Mouse (Mus musculus): Measurements from ENCODE around the gene Rarres2. TPM values are rescaled to one million over a fixed set of nuclear protein-coding genes. Genes with fewer than 3 reads are reported as not detected.

The Rarres2 gene
- total and polyA plus RNA-seq, 3 experiments: 0.72 TPM; not detected in 2

DNA sequence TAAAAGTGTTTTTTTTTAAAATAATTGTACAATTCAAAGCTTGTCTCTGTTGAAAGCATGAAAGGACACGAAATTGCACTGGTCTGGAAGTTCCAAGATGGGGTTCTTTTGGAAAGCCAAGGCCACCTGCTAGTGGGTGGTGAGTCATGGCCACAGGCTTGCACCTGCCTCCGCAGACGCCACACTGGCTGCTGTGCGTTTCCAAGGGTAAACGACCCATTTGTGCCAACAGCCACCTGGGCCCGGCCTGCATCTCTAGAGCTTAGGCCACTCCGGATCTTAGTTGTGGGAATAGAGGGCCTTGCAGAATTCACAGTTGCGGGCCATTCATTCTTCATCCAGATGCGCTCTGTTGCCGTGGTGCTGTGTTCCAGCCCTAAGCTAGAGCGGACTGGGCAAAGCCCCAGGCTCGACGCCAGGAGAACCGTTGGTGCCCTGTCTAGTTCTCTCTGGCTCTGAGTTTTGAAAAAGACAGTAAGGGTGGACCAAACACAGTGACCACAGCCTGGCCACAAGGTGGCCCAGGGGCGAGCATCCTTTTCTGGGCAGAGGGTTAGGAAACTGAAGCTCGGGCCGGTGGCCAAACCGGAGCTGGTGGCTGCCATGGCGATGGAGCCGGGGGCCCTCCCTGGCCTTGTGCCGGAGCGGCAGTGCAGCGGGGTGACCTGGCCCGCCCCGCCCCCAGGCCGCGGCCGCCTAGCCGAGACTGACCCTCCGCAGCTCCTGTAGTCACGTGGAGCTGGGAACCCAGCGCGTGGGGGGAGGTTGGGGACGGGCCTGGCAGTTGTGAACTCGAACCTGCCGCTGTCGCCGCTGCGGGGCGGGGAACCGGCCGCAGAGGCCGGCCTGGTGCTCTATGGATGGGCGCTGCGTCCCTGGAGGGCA lies 20.8 kb upstream of the Rarres2 start, which contains the start of the genes Repin1 and Gm44965 (continued):
- TF ChIP-seq MXI1 (IDR thresholded peaks at IDR 0.05; ENCODE audit: low read depth, low read length): peak; percentile 93
- TF ChIP-seq HCFC1 (IDR thresholded peaks at IDR 0.05; ENCODE audit: low read depth, low read length): peak; percentile 85
- TF ChIP-seq MAFK (IDR thresholded peaks at IDR 0.05; ENCODE audit: insufficient replicate concordance, low read length): no peak
- no peak for TF ChIP-seq SMC3 (IDR thresholded peaks at IDR 0.05; ENCODE audit: low read depth, low read length)
- TF ChIP-seq USF2 (conservative IDR thresholded peaks at IDR 0.05; ENCODE audit: low read depth, low read length): peak; percentile 85
- peak; percentile 94 for TF ChIP-seq MAX (IDR thresholded peaks at IDR 0.05; ENCODE audit: low read length)
- no peak for TF ChIP-seq ZC3H11A (IDR thresholded peaks at IDR 0.05; ENCODE audit: low read depth, low read length)
- TF ChIP-seq EP300 (IDR thresholded peaks at IDR 0.05; ENCODE audit: low read length): peak; percentile 47; the same call in 1 of the 2 replicates
- TF ChIP-seq TCF12 (IDR thresholded peaks at IDR 0.05; ENCODE audit: low read depth, low read length): peak; percentile 86
- peak; percentile 77; the same call in 1 of the 2 replicates for TF ChIP-seq POLR2A (IDR thresholded peaks at IDR 0.05; ENCODE audit: low read depth, low read length)
- 0 out of 2 replicates have a peak, but pooled peaks have one; percentile 24 for TF ChIP-seq UBTF (IDR thresholded peaks at IDR 0.05; ENCODE audit: low read depth, low read length)
- 0 out of 2 replicates have a peak, but pooled peaks have one; percentile 49 for TF ChIP-seq POLR2AphosphoS2 (IDR thresholded peaks at IDR 0.05; ENCODE audit: low read depth, low read length)
- peak; percentile 80; the same call in 1 of the 2 replicates for TF ChIP-seq KAT2A (IDR thresholded peaks at IDR 0.05; ENCODE audit: insufficient replicate concordance, low read length)
- peak; percentile 66; the same call in 1 of the 2 replicates for TF ChIP-seq ELF1 (IDR thresholded peaks at IDR 0.05; ENCODE audit: low read depth, low read length)
- no peak for TF ChIP-seq E2F4 (IDR thresholded peaks at IDR 0.05; ENCODE audit: insufficient replicate concordance, low read depth, low read length)
- peak; percentile 32 for TF ChIP-seq SIN3A (IDR thresholded peaks at IDR 0.05; ENCODE audit: low read length)

DNA sequence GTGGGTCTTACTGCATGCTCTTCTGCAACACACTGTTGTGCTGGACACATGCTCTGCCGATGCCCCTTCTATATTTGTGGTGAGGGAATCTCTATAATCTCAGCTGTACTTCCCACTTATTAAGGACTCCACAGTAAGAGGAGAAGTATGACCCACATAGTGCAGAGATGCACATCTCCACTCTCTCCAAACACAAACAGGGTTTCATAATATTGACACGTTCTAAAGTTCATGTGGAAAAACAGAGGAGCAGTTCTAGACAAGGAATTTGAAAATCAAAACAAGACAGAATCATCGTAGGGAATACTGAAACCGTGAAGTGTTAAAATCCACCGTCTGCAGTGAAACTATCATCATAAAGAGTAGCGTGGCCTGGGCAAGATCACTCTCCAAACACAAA lies 19.3 kb upstream of the Rarres2 start:
- peaks cover 2% of the 10 kb centered on the region for H3K27me3 ChIP-seq (replicated peaks)
- TF ChIP-seq SIN3A (IDR thresholded peaks at IDR 0.05; ENCODE audit: low read length) (no peak), NELFE (IDR thresholded peaks at IDR 0.05; ENCODE audit: low read depth, low read length) (no peak), UBTF (IDR thresholded peaks at IDR 0.05; ENCODE audit: low read depth, low read length) (no peak), BHLHE40 (IDR thresholded peaks at IDR 0.05; ENCODE audit: low read depth, low read length) (no peak), NRF1 (IDR thresholded peaks at IDR 0.05; ENCODE audit: low read depth, low read length) (no peak), ZC3H11A (IDR thresholded peaks at IDR 0.05; ENCODE audit: low read depth, low read length) (no peak), E2F4 (IDR thresholded peaks at IDR 0.05; ENCODE audit: insufficient replicate concordance, low read depth, low read length) (no peak), ZNF384 (IDR thresholded peaks at IDR 0.05; ENCODE audit: low read depth, low read length) (no peak), CTCF (conservative IDR thresholded peaks at IDR 0.05 in 1 of 2, IDR thresholded peaks at IDR 0.05 in 1 of 2; ENCODE audit: low read depth in 2 of 2, low read length in 2 of 2) (no peak), JUN (IDR thresholded peaks at IDR 0.05; ENCODE audit: insufficient read depth, low read depth, low read length) (no peak), ZKSCAN1 (IDR thresholded peaks at IDR 0.05; ENCODE audit: borderline replicate concordance, low read depth, low read length) (no peak), GABPA (IDR thresholded peaks at IDR 0.05; ENCODE audit: insufficient replicate concordance, low read depth, low read length) (no peak), RAD21 (IDR thresholded peaks at IDR 0.05; ENCODE audit: low read depth, low read length) (no peak), EP300 (IDR thresholded peaks at IDR 0.05; ENCODE audit: low read length) (no peak), MXI1 (IDR thresholded peaks at IDR 0.05; ENCODE audit: low read depth, low read length) (no peak), MAZ (IDR thresholded peaks at IDR 0.05; ENCODE audit: low read depth, low read length) (no peak), MAX (IDR thresholded peaks at IDR 0.05; ENCODE audit: low read length) (no peak), IRF4 (IDR thresholded peaks at IDR 0.05; ENCODE audit: low read depth, low read length) (no peak), CHD2 (IDR thresholded peaks at IDR 0.05; ENCODE audit: low read length) (no peak), HCFC1 (IDR thresholded peaks at IDR 0.05; ENCODE audit: low read depth, low read length) (no peak)
- in situ Hi-C loops (cut with MboI; ENCODE audit: low pct_ligation_motif_present, low pct_unique_long_range_greater_than_20kb, low sequenced_read_pairs): no loop called here
- no peak for DNase-seq (ENCODE audit: extremely low read depth)
- H3K4me1 ChIP-seq (ENCODE audit: control insufficient read depth in 1 of 2, insufficient read depth in 2 of 2): peaks cover 3 to 18% of the 10 kb centered on the region in 2 experiments; a peak in 3 of 4 replicates
- no peak overlapping the region for H3K4me3 ChIP-seq (replicated peaks in 1 of 3; ENCODE audit: low read depth in 2 of 3, low read length in 2 of 3, poor library complexity in 1 of 3)
- H3K4me2 ChIP-seq (ENCODE audit: insufficient read depth, low read depth, poor library complexity, severe bottlenecking): no peak overlapping the region
- no peak overlapping the region for H3K9ac ChIP-seq (ENCODE audit: insufficient read depth, low read depth)
- dilution Hi-C loops (cut with MboI; ENCODE audit: extremely low pct_ligation_motif_present, extremely low pct_unique_long_range_greater_than_20kb, low sequenced_read_pairs): no loop called here
- peaks cover 10 to 15% of the 10 kb centered on the region in 2 experiments for H3K36me3 ChIP-seq (replicated peaks in 1 of 2; ENCODE audit: control insufficient read depth in 1 of 2, insufficient read depth in 1 of 2, low read length in 1 of 2)
- H3K27ac ChIP-seq (ENCODE audit: insufficient read depth, low read depth): no peak overlapping the region
- H3K9me3 ChIP-seq (replicated peaks; ENCODE audit: low read length): peaks cover 2% of the 10 kb centered on the region
- H3K79me2 ChIP-seq (replicated peaks; ENCODE audit: control insufficient read depth, extremely low read depth, insufficient read depth, poor library complexity, severe bottlenecking): peaks cover 20% of the 10 kb centered on the region

All from CH12.LX (cell line).